Mouse (Mus musculus): ENCODE measurements around the gene Gm49321. TPM values are rescaled to one million over a fixed set of nuclear protein-coding genes. Genes with fewer than 3 reads are reported as not detected.
A peak's percentile ranks its signal among the peaks of the same experiment; 100 is the strongest.

The Gm49321 gene
- polyA plus RNA-seq, 1 experiment = not detected

GRCm38 (mm10) chr12:73948415-73948814 lies 11.0 kb downstream of the Gm49321 start:
- no peak for TF ChIP-seq POLR2A (IDR thresholded peaks at IDR 0.05; ENCODE audit: control insufficient read depth, low read depth, low read length)
- no peak for TF ChIP-seq CTCF (IDR thresholded peaks at IDR 0.05; ENCODE audit: control insufficient read depth, insufficient read depth, insufficient replicate concordance, low read depth, low read length)
- H3K27ac ChIP-seq (ENCODE audit: control insufficient read depth, insufficient read depth, low read depth, low read length) = no peak overlapping the region
- H3K4me3 ChIP-seq (ENCODE audit: control insufficient read depth, low read depth, low read length) = no peak overlapping the region
- peaks cover 13% of the 10 kb centered on the region for H3K4me1 ChIP-seq (ENCODE audit: control insufficient read depth, insufficient read depth, low read length)
- H3K27me3 ChIP-seq (ENCODE audit: control insufficient read depth, insufficient read depth, low read length) = no peaks in the 10 kb centered on the region
- no peaks in the 10 kb centered on the region for H3K36me3 ChIP-seq (ENCODE audit: control insufficient read depth, insufficient read depth, low read length)

DNA sequence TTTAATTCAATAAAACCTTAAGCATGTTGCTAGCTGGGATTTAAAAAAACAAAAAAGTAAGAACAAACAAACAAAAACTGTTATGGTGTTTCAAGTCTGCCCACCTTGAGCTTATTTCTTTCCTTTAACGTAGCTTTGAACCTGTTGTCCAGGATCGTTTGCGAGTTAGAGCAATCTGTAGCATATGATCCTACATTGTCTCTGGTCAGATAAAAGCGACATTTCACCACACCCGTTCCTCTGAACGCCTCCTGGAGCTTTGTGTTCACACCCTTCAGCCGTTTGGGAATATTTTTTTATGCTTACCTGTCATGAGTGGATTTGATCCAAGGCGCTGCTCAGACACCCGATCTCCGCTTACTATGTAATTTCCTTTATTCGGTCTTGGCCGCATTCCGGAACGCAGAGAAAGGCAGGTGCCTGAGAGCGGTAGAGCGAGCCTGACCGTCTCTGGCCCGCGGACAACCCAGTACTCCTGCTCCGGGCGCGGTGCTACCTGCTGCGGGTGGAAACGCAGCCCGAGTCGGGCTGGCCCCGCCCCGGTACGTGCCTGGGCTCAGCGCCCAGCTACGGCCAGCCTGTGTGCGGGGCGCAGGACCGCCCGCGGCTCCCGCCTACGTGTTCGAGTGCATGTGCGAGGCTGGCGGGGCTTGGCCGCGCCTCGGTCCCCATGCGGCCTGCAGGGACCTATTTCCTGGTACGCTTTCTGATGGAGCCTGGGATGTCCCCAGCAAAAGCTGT lies 12.0 kb downstream of the Gm49321 start:
- H3K4me1 ChIP-seq (ENCODE audit: control insufficient read depth, insufficient read depth, low read length) = peaks cover 14% of the 10 kb centered on the region
- H3K36me3 ChIP-seq (ENCODE audit: control insufficient read depth, insufficient read depth, low read length) = no peaks in the 10 kb centered on the region
- H3K27me3 ChIP-seq (ENCODE audit: control insufficient read depth, insufficient read depth, low read length) = no peaks in the 10 kb centered on the region
- peak overlapping the region; percentile 84 for H3K4me3 ChIP-seq (ENCODE audit: control insufficient read depth, low read depth, low read length)
- H3K27ac ChIP-seq (ENCODE audit: control insufficient read depth, insufficient read depth, low read depth, low read length) = no peak overlapping the region
- no peak for TF ChIP-seq POLR2A (IDR thresholded peaks at IDR 0.05; ENCODE audit: control insufficient read depth, low read depth, low read length)
- TF ChIP-seq CTCF (IDR thresholded peaks at IDR 0.05; ENCODE audit: control insufficient read depth, insufficient read depth, insufficient replicate concordance, low read depth, low read length) = no peak

DNA sequence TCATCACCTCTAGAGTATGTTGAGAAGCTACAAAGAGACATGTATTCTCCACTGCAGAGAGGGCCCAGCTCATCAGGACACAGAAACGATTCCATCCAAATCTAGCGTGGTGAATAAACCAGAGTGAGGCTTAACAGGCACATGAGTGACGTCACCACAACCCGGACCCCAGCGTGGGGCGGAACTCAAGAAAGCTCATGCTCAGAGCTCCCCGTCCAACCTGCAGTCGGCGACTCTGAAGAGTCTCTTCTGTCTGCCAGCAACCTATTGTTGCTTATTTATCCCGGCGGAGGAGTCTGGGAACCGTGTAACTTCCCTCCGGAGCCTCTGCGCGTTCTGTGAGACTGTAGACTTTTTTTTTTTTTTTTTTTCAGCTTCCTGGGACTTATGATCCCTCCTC lies 15.4 kb downstream of the Gm49321 start:
- no peak overlapping the region; the same call in 1 of the 2 replicates for H3K27ac ChIP-seq (ENCODE audit: control insufficient read depth, insufficient read depth, low read depth, low read length)
- no peaks in the 10 kb centered on the region for H3K36me3 ChIP-seq (ENCODE audit: control insufficient read depth, insufficient read depth, low read length)
- peak; percentile 32; the same call in 1 of the 2 replicates for TF ChIP-seq POLR2A (IDR thresholded peaks at IDR 0.05; ENCODE audit: control insufficient read depth, low read depth, low read length)
- no peak for TF ChIP-seq CTCF (IDR thresholded peaks at IDR 0.05; ENCODE audit: control insufficient read depth, insufficient read depth, insufficient replicate concordance, low read depth, low read length)
- no peaks in the 10 kb centered on the region for H3K27me3 ChIP-seq (ENCODE audit: control insufficient read depth, insufficient read depth, low read length)
- H3K4me3 ChIP-seq (ENCODE audit: control insufficient read depth, low read depth, low read length) = peak overlapping the region; percentile 80
- peaks cover 14% of the 10 kb centered on the region for H3K4me1 ChIP-seq (ENCODE audit: control insufficient read depth, insufficient read depth, low read length)

DNA sequence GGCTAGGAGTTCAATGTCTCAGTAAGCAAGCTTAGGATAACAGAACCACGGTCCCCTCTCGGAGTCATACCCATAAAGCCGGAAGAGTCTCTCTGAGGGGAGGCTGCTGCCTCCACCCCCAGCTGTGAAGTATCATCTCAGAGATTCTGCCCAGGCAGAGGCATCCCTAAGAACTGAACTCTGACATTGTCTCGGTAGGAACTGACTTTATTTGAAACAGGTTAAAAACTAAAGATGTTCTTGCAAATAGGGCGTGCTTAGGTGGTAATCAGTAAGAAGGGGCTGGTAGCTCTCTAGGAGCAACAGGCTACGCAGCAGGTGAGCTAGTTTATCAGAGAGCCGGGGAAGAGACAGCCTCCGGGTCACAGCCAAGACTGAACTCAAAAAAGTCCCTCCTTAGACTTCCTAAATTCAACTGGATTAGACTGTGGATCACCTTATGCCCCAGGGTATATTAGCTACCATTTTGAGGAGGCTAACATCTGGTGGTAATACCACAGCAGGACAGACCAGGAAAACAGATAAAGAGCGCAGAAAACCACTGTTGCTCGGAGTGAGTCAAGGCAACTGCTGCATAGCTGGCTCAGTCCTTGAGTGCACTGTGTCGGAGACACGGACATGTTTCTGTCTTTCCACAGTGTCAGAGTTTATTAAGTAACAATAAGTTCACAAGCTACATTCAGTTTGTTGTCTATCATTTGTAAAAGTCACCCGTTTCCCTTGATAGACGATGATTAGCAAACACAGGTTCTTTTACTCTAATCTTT lies 16.1 kb downstream of the Gm49321 start:
- Histone ChIP-seq H3K36me3 (ENCODE audit: control insufficient read depth, insufficient read depth, low read length) (no peaks in the 10 kb centered on the region), H3K27me3 (ENCODE audit: control insufficient read depth, insufficient read depth, low read length) (no peaks in the 10 kb centered on the region), H3K4me1 (ENCODE audit: control insufficient read depth, insufficient read depth, low read length) (peaks cover 14% of the 10 kb centered on the region), H3K27ac (ENCODE audit: control insufficient read depth, insufficient read depth, low read depth, low read length) (no peak overlapping the region), H3K4me3 (ENCODE audit: control insufficient read depth, low read depth, low read length) (no peak overlapping the region)
- no peak for TF ChIP-seq POLR2A (IDR thresholded peaks at IDR 0.05; ENCODE audit: control insufficient read depth, low read depth, low read length)
- no peak for TF ChIP-seq CTCF (IDR thresholded peaks at IDR 0.05; ENCODE audit: control insufficient read depth, insufficient read depth, insufficient replicate concordance, low read depth, low read length)

DNA sequence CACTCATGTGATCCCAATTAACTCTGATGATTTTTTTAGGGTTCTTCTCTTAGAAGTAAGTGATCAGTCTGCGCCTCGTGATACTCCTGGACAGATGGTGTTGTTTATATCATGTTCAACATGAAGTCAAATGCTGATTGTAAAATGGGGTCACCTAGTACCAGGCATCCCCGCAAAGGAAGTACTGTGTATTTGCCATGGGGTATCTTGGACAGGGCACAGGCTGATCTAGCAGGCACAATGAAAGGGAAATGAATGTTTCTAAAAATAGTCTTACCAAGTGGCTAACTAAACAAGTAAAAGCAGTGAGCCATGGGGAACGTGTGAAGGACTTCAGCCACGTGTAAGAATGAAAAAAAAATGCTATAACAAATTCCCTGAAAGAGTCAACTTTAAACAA lies 17.3 kb downstream of the Gm49321 start:
- TF ChIP-seq CTCF (IDR thresholded peaks at IDR 0.05; ENCODE audit: control insufficient read depth, insufficient read depth, insufficient replicate concordance, low read depth, low read length) (no peak), POLR2A (IDR thresholded peaks at IDR 0.05; ENCODE audit: control insufficient read depth, low read depth, low read length) (no peak)
- H3K27me3 ChIP-seq (ENCODE audit: control insufficient read depth, insufficient read depth, low read length) = no peaks in the 10 kb centered on the region
- no peak overlapping the region for H3K27ac ChIP-seq (ENCODE audit: control insufficient read depth, insufficient read depth, low read depth, low read length)

DNA sequence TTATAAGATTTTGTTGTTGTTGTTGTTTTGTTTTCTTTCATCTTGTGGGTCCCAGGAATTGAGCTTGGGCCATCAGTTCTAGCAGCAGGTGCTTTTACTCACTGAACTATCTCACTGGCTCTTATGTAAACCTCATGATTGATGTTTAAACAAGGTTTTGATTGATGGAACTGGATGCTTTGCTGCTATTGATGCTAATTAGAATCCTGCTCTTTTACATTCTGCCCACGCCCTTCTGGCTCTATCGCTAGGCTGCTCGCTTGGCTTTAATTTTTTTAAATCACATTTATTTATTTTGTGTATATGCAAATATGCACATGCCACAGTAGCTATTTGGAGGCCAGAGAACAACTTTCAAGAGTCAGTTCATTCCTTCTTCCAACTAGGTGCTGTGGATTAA lies 20.2 kb downstream of the Gm49321 start:
- Histone ChIP-seq H3K27me3 (ENCODE audit: control insufficient read depth, insufficient read depth, low read length) (no peaks in the 10 kb centered on the region), H3K36me3 (ENCODE audit: control insufficient read depth, insufficient read depth, low read length) (no peaks in the 10 kb centered on the region), H3K4me1 (ENCODE audit: control insufficient read depth, insufficient read depth, low read length) (peaks cover 7% of the 10 kb centered on the region), H3K27ac (ENCODE audit: control insufficient read depth, insufficient read depth, low read depth, low read length) (no peak overlapping the region), H3K4me3 (ENCODE audit: control insufficient read depth, low read depth, low read length) (no peak overlapping the region)
- TF ChIP-seq CTCF (IDR thresholded peaks at IDR 0.05; ENCODE audit: control insufficient read depth, insufficient read depth, insufficient replicate concordance, low read depth, low read length) = no peak
- TF ChIP-seq POLR2A (IDR thresholded peaks at IDR 0.05; ENCODE audit: control insufficient read depth, low read depth, low read length) = no peak

More for the DNA sequence above, 17.3 kb downstream of the Gm49321 start:
- Histone ChIP-seq H3K36me3 (ENCODE audit: control insufficient read depth, insufficient read depth, low read length) (no peaks in the 10 kb centered on the region), H3K4me3 (ENCODE audit: control insufficient read depth, low read depth, low read length) (no peak overlapping the region), H3K4me1 (ENCODE audit: control insufficient read depth, insufficient read depth, low read length) (peaks cover 9% of the 10 kb centered on the region)

DNA sequence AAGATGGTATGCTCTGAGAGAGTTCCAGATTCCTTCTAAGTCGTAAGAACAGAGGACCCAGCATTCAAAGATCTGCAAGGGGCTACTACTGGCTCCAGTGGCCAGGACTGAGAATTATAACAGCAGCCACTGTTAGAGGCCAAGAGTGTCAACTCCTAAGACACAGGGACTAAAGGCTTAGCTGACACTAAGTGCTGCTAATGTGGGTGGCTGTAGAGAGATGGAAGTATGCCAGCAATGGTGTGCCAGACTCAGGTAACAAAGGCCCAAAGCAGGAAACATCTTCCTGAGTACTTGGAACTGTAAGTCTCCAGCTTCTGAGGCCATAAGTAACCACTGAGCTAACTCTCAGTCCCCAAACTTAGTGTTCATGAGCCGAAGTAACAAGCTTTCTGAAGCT lies 21.4 kb downstream of the Gm49321 start:
- Histone ChIP-seq H3K27ac (ENCODE audit: control insufficient read depth, insufficient read depth, low read depth, low read length) (no peak overlapping the region), H3K4me3 (ENCODE audit: control insufficient read depth, low read depth, low read length) (no peak overlapping the region), H3K36me3 (ENCODE audit: control insufficient read depth, insufficient read depth, low read length) (no peaks in the 10 kb centered on the region), H3K27me3 (ENCODE audit: control insufficient read depth, insufficient read depth, low read length) (no peaks in the 10 kb centered on the region), H3K4me1 (ENCODE audit: control insufficient read depth, insufficient read depth, low read length) (no peaks in the 10 kb centered on the region)
- TF ChIP-seq POLR2A (IDR thresholded peaks at IDR 0.05; ENCODE audit: control insufficient read depth, low read depth, low read length) = no peak
- TF ChIP-seq CTCF (IDR thresholded peaks at IDR 0.05; ENCODE audit: control insufficient read depth, insufficient read depth, insufficient replicate concordance, low read depth, low read length) = no peak
